ENCODE assay signal across 23 mouse cellular contexts in the genomic region with DNA sequence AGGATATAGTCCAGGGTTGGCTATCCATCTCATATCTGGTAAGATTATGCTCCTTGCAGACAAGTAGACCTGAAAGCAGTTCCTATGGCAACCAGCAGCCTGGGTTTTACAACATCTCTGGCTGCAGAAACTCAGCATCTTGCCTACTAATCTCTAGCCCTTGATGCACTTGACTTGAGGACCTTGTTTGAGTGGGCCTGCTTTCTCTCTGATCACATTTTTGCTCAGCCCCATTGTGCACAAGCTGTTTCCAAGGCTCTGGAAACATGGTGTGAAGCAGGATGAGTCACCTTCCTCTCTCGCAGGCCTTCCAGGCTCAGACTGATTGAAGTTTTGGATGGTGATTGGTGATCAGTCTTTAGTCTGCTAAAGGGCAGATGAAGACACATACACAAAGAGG.
A peak's percentile ranks its signal among the peaks of the same experiment; 100 is the strongest.
DNase-seq lines count a peak whose midpoint lies in the region; ATAC-seq lines count a peak whose summit lies in the region.
"Had no signal": no experiment of that assay in that cellular context is flagged by ENCODE, and none has a peak within 500 bp of the region (broad histone marks: within the 10 kb centered on the region; RNA-seq: fewer than 3 reads in every experiment).

No protein-coding gene starts in this region.

- no peaks in the 10 kb centered on the region for H3K36me3 ChIP-seq in hindbrain, embryonic 11.5 days (ENCODE audit: control insufficient read depth, insufficient read depth, low read length)
- H3K36me3 ChIP-seq: forebrain, embryonic 15.5 days; kidney, embryonic 15.5 days; midbrain, embryonic 13.5 days had no signal

- H3K4me2 ChIP-seq in hindbrain, embryonic 11.5 days (replicated peaks; ENCODE audit: low read depth, low read length): no peak overlapping the region
- H3K4me2 ChIP-seq: forebrain, embryonic 15.5 days; kidney, embryonic 15.5 days; midbrain, embryonic 13.5 days had no signal

- no peak overlapping the region for H3K27ac ChIP-seq in hindbrain, embryonic 11.5 days (ENCODE audit: low read depth, low read length)
- H3K27ac ChIP-seq: forebrain, embryonic 15.5 days; heart, adult 2 months; kidney, embryonic 15.5 days; midbrain, embryonic 13.5 days had no signal

- no peak overlapping the region for H3K9ac ChIP-seq in hindbrain, embryonic 11.5 days (ENCODE audit: low read depth, low read length)
- H3K9ac ChIP-seq: forebrain, embryonic 15.5 days; kidney, embryonic 15.5 days; midbrain, embryonic 13.5 days had no signal

- H3K4me3 ChIP-seq in hindbrain, embryonic 11.5 days (ENCODE audit: low read depth, low read length): no peak overlapping the region
- H3K4me3 ChIP-seq: erythroblast, embryonic 14.5 days; forebrain, embryonic 15.5 days; heart, adult 2 months; kidney, embryonic 15.5 days; midbrain, embryonic 13.5 days; myocyte had no signal

- no peaks in the 10 kb centered on the region for H3K9me3 ChIP-seq in hindbrain, embryonic 11.5 days (ENCODE audit: control insufficient read depth, low read length)
- H3K9me3 ChIP-seq: forebrain, embryonic 15.5 days; kidney, embryonic 15.5 days; midbrain, embryonic 13.5 days had no signal

- intact Hi-C loops in left cerebral cortex, postnatal 14 days (cut with DNase I): no loop called here

- peak; percentile 29 to 48 for DNase-seq in layer of hippocampus, adult 18-20 months (ENCODE audit: low spot score in 2 of 2)
- no peak for DNase-seq in layer of hippocampus, postnatal 25 days (ENCODE audit: extremely low spot score in 1 of 2, low spot score in 1 of 2)
- peak; percentile 60 for DNase-seq in MN1 (ENCODE audit: low spot score)
- DNase-seq in frontal cortex, postnatal 36 days (ENCODE audit: low spot score in 2 of 2): peak; percentile 39
- DNase-seq in left cerebral cortex, postnatal 14 days (ENCODE audit: low spot score in 2 of 2): peak; percentile 13 to 40
- DNase-seq in embryo, embryonic 11 days: no peak
- DNase-seq in cerebellum, adult 8-10 months: no peak
- no peak for DNase-seq in hindbrain, embryonic 11.5 days (ENCODE audit: low spot score)
- DNase-seq: adrenal gland, postnatal 25 days; cerebellum, adult 18-20 months; gastrocnemius, postnatal 10 days; heart, adult 2 months; heart, postnatal 36 days; liver; thymus, postnatal 36 days had no signal

- no peaks in the 10 kb centered on the region for H3K4me1 ChIP-seq in hindbrain, embryonic 11.5 days (replicated peaks; ENCODE audit: control insufficient read depth, insufficient read depth, low read length)

- H3K27me3 ChIP-seq in hindbrain, embryonic 11.5 days (ENCODE audit: control insufficient read depth, insufficient read depth, low read length): no peaks in the 10 kb centered on the region
- H3K27me3 ChIP-seq: forebrain, embryonic 15.5 days had no signal

- ATAC-seq in hindbrain, embryonic 11.5 days (ENCODE audit: low FRiP score): no peak
- ATAC-seq: forebrain, embryonic 15.5 days; hindbrain, embryonic 16.5 days; intestine, postnatal 0 days; lung, postnatal 0 days; midbrain, embryonic 13.5 days had no signal

- 89% methylated on average over 1 of the region's 1 CpGs for WGBS in hindbrain, embryonic 11.5 days

Comparison
In these comparisons a context has a peak if more than half of its experiments do, and no peak if none do; other contexts are left out.
1. DNase-seq: peak in layer of hippocampus, adult 18-20 months (2 of 2), MN1 (single experiment), frontal cortex, postnatal 36 days (2 of 2) and left cerebral cortex, postnatal 14 days (2 of 2); none in layer of hippocampus, postnatal 25 days (0 of 2), embryo, embryonic 11 days (single experiment), cerebellum, adult 8-10 months (single experiment) and hindbrain, embryonic 11.5 days (single experiment).